Mouse (Mus musculus) cerebellum, postnatal 4 days (tissue): Measurements from ENCODE around the gene Acly.
A peak's percentile ranks its signal among the peaks of the same experiment; 100 is the strongest.

Experiments used
- DNase-seq, 2 experiments: peaks; one replicate each; pipeline ENCODE4 v3.0.0; 2022; ENCODE audit warnings: low spot score in 2 of 2, mixed read lengths in 1 of 2

Acly gene

DNA sequence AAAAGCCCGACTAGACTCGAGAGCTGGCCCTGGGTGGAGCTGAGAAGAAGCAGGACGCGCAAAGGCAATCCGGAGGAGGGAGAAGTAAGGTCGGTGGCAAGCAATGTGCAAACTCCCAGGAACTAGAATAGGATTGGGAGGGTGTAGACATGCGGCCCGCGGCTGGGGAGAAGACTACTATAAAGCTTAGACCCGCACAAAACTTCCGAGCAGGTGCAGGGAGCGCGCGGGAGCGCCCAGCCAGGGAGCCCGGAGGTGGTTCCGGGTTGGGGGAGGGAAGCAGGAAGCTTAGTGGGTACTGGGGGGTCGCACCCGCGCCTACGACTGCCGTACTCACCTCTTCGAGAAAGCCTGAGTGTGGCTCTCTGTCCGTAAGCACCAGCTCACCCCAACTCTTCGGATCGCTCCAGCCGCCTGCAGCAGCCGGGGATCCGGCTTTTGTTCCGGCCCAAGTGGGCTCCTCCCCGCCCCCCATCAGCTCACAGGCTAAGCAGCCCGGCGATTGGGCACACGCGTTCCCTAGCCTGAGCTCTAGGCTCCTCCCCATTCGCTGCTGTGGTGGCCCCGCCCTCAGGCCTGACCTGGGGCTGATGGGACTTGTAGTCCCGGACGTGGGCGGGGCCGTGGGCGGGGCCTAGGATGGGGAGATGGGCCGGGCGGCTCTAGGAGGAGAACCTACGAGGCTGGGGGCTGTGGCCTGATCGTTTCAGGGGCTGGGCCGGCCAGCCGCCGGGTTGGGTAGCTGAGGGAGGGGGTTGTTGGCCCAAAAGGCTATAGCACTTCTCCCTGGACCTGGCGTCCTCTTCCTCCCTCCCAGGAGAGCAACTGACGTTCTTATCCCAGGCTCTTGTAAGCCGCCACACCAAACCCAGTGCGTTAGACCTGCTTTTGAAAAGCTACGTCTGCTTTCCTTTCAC, at the start of gene Acly:
Gene Acly, minus strand, starts transcription at position 543 of the 917 bp plus-strand sequence.
- DNase-seq = peak; percentile 95 to 99

DNA sequence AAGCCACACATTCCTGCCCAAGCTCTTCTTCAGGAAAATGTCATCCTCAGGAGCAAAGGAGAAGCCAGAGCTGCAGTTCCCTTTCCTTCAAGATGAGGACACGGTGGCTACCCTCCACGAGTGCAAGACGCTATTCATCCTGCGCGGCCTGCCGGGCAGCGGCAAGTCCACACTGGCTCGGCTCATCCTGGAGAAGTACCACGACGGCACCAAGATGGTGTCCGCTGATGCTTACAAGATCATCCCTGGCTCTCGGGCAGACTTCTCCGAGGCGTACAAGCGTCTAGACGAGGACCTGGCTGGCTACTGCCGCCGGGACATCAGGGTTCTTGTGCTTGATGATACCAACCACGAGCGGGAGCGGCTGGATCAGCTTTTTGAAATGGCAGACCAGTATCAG, 48.5 kb upstream of the Acly start:
- no peak for DNase-seq

DNA sequence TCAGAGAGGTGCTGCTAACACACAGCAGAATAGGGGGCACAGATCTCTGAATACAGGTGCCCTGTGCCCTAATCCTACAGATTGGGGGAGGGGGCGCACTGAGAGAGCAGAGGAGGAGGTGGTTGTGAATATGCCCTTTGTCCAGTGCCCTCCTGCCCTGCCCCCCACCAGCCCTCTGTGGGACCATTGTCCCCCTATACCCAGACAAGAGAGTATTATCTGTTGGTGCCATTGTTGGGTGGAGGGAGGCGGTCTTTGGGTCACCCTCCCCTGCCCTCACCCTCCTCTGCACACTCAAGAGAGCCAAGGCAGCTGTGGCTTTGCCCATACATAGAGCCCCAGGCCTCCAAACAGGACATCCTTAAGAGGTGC, 47.7 kb upstream of the Acly start:
- no peak for DNase-seq

DNA sequence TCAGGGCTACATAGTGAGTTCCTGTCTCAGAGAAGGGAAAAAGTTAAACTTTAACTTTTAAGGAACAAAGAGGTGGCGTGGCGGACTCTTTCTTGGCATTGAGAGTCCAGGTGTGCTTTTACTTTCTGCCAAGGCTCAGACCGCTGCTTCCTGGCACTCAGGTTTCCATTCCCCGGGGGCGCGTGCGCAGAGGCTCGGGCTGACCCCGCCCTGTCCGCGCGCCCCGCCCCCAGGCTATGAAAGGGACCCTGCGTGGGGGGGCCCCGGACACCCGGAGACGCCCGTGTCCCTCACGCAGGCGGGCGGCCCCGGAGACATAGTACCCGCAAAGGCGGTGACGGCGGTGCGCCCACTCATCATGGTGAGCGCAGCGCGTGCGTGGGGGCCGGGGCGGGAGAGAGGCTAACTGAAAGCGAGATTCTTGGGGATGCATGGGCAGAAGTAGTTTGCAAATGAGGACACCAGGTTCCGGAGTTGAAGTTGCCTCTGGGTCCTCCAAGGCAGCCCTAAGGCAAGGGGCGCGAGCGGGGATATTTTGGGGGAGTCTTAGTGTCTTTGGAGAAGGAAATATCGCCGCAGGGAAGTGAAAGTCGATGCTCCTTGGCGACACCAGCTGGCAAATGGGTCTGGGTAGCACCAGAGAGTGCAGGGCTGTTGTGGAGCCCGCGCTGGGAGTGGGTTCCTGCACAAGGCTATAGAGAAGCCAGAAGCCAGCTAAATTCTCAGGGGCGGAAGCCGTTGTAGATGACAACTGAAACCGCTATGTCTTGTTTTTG, 47.1 kb upstream of the Acly start, which contains the start of gene Cnp:
Gene Cnp, plus strand, starts transcription at position 197 of the 776 bp plus-strand sequence.
- peak; percentile 43 to 55 for DNase-seq

DNA sequence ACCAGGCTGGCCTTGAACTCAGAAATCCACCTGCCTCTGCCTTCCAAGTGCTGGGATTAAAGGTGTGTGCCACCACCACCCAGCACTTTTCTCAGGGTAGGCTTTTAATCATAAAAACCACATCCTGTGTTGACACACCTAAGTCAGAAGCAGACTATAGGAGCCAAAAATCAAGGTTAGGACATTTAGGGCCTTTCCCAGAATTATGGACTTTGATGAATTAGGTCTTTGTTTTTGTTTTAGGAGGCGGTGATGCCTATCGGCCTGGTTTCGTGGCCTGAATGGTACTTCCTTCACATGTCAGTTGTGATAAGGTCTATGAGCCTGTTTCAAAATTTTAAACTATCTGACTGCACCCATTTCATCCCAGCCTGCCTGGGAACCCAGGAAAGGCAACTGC, 46.4 kb upstream of the Acly start:
- no peak for DNase-seq

DNA sequence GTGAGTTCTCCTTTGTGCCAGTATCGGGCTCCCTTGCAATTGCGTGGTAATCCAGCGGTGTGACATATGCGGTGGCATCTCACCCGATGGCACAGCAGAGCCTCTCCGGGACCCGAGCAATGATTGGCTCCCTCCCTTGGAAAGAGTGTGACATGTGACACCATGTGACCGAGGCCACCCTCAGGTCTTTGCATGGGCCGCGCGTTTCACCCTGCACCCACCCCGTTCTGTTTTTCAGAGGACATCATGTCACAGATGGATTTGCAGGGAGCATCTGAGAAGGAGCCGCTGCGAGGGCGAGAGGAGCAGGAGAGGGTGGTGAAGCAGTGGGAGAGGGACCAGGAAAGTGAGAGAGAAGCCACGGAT, 43.4 kb upstream of the Acly start:
- no peak for DNase-seq

DNA sequence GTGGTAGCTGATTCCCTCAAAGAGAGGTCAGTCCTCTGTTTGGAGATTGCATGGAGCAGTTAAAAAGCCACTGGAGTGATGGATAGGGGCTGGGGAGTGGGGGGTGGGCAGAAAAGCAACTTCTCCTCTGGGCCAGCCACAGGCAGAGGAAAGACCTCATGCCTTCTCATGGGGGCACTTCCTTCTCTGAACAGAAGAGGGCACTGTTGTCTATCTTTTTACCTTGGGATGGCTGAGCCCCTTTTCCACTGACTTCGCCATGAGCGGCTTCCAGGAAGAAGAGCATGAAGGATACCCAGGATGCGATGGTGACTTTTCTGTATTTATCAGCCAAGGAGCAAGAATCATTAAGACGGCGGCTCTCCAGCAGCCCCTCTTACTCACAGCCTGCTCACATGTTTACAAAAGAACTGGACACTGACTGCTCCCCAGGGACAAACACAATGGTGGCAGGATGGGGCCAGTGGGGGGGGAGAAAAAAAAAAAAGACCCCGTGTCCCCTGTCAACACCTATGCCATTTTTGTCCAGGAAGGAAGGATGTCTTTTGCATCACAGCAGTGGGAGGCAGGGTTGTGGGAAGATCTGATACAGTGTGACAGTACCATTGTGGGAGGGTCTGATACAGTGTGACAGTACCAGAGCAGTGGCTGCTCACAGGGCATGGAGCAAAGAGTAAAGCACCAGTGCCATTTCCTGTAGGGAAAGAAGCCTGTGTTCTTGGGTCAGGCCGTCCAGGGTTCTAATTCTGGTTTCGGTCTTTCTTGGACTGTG, 42.8 kb upstream of the Acly start:
- DNase-seq = peak; percentile 36 to 83

DNA sequence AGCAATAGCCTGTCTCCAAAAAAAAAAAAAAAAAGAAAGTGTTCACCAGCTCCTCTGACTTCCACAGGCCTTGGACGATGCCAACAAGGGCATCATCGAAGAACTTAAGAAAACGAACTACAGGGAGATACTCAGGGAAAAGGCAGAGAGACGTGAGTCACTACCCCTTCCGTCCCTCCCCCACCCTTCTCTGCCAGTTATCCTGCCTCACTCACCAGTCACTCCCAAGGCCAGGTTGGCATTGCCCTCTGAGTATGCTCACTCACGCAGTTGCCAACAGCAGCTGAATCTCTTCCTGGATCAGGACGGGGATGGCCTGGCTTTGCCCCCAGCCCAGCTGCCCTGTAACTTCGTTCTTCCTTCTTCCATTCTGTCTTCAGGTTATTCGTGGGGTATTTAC, 42.0 kb upstream of the Acly start:
- no peak for DNase-seq

DNA sequence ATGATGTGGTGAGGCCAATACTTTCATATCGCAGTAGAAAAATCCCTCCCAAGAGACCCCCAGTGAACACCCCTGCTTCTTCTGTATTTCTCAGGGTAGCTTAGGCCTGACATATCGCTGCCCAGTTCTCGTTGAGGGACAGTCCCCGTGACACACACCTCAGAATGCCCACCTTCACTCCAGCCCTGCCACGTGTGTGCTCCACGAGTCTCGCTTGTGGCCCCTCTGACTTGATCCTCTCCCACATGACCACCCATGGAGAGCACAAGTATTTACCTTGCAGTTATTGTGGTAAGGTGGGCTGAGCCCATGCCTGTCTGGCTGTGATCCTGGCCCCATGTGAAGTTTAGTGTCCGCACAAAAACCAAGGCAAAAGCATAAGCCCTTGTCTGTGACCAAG, 40.9 kb upstream of the Acly start:
- DNase-seq = no peak

DNA sequence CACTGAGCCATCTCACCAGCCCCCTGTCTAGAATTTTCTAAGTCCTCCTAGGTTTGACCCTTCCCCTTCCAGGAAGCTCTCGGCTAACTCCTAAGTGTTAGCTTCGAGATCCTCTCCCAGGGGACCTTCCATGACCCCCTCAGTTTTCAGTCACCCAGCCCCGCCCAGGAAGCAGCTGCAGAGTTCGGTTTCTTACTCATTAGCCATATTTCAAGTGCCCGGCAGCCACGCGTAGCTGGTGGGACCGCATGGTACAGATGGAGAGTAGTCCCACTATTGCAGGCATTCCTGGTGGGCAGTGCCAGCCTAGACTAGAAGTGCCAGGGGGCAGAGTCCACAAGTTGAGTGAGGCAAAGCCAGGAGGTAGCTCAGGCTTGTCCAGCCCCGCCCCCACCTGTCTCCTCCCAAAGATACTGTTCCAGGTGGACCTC, 40.0 kb upstream of the Acly start:
- DNase-seq = no peak

DNA sequence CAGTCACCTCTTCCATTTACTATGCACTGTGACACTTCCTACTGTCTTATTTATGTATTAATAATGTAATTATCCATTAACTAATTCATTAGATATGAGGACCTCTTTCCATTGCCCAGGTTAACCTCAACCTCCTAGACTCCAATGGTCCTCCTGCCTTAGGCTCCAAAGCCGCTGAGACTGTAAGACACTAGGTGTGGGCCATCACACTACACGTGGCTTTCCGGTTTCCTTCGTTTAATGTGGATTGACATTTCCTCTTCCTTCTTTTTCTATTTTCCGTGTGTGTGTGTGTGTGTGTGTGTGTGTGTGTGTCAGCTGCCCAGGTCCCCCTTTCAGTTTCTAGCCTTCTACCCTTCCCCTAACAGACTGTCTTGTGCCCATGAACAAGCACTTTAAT, 39.4 kb upstream of the Acly start:
- no peak for DNase-seq

DNA sequence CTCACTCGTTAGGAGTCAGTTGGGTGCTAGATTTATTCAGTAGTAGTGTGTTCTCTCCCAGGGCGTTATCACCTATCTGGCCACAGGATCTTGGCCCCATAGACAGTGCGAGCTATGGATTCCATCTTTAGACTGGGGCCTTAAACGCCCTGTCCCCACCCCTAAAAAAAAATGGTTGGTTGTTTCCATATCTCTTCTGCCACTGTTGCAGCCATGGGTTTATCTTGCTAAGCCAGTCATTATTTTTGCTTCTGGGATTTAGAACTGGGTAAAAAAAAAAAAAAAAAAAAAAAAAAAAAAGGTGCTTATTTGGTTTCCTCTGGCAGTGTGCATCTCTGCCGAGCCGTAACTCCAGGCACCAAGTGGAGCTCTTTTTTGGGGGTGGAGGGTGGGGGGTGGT, 36.9 kb upstream of the Acly start:
- no peak for DNase-seq

DNA sequence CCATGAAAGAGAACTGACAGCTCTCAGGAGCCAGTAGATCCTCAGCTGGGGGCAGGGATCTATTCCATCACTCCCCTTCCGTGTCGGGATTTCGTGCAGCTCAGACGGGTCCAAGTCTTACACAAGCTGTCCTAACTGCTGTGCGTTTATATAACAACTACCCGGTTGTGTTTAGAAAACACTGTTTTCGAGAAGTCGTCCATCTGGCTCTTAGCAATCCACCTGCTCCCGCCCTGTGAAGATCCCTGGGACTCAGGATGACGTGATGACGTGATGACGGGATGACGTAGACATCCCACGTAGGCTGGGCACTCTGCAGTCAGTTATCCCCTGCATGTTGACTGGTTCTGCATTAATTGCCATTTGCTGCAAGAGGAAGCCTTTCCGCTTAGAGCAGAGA, 36.5 kb upstream of the Acly start:
- no peak for DNase-seq

DNA sequence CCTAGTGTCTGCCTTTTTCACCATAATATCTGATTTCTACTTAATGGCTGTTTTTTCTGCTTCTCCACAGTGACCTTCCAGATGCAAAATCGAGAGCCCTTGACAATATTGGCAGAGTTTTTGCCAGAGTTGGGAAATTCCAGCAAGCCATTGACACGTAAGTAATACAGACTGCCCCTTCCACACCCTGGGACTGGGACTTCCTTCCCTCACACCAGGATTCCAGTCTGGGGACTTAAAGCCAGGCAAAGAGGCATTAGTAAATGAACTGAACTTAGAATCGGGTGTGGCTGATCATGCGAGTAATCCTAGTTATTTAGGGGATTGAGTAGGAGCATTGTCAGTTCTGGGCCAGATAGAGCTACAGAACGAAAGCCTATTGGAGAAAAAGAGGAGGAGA, 33.9 kb upstream of the Acly start:
- DNase-seq = no peak

DNA sequence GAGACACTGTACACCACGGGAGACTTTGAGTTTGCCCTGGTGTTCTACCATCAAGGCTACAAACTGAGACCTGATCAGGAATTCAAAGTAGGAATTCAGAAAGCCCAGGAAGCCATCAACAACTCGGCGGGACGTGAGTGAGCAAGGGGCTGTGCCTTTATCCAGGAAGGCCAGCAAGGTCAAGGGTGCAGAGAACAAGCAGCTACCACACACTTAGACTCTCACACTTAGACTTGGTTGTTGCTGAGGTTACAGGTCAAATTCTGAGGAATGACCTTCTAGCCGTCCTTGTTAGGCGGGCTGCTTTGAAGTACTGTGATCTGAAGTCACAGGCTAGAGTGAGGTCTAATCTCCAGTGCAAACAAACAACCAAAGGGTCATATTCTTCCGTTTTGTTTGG, 31.7 kb upstream of the Acly start:
- no peak for DNase-seq

DNA sequence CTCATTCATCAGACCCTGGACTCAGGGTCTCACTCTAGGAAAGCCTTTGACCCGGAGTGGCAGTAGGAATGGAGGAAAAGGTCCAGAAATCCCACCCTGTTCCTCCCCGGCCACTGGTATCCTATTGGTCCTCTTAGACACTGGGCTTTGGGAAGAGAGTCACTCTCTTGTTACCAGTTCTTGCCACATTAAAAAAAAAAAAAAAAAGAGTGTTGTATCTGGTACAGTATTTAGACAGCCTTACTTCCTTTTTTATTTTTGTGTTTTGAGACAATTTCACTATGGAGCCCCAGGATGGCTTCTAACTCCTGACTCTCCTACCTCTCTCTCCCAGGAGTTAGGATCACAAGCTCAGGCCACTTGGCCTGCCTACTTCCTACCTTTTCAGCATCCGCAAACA, 29.8 kb upstream of the Acly start:
- no peak for DNase-seq

DNA sequence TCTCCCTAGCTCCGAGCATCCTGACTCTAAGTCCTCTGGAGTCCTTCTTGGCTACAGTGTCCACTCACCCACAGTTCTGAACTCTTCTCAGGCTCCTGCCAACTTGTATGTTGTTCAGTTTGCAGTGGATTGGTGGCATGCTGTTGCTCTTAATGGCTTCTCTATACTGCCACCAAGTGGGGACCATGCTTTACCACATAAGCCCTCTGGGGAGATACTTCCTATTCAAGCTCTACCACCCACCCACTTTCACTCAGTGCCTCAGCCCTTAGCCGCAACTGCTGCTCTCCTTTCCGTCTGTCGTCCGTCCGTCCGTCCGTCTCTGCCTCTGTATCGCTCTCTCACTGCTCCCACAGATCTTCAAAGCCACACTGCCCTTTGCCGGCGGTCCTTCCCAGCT, 27.8 kb upstream of the Acly start:
- DNase-seq = peak in 1 of 2 experiments; percentile 51

DNA sequence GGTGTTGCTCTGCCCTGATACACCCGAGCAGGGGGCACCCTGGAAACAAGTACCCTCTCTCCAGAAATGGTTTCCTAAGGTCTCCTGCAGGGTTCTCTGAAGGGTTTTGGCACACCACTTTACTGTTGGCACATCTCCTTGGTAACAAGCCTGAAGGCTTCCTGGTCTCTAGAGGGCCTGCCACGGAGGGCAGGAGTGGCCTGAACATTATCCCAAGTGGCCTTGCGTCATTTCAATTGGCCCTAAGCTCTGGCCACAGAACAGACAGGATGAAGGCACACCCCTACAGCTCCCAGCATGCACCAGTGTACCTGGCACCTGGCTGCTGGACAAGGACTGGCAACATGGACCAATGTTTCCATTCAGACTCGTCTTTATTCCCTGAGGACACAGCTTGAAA, 25.0 kb upstream of the Acly start:
- no peak for DNase-seq

DNA sequence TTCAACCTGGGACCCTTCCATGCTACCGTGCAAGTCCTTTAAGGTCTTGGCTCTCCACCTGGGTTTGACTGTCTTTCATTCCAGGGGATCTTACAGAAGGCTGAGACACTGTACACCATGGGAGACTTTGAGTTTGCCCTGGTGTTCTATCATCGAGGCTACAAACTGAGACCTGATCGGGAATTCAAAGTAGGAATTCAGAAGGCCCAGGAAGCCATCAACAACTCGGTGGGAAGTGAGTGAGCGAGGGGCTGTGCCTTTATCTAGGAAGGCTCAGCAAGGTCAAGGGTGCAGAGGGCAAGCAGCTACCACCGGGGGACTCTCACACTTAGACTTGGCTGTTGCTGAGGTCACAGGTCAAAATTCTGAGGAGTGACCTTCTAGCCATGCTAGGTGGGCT, 22.3 kb upstream of the Acly start:
- DNase-seq = no peak

DNA sequence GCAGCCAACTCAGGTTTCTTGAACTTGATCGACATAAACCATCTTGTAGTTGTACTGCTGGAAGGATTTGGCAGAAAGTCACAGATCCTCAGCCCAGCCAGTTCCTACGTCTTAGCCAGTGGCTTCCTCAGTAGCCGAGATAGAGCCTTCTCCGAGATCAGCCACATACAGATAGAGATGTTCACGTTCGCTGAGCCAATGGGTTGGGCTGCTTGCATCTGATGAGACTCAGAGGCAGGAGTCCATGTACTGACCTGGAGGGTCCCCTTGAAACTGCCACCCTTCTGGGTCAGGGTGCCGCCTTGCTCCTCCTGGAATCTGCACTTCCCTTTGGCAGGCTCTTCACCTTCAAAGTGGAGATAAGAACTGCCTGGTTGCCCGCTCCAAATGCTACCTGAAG, 21.7 kb upstream of the Acly start:
- no peak for DNase-seq

DNA sequence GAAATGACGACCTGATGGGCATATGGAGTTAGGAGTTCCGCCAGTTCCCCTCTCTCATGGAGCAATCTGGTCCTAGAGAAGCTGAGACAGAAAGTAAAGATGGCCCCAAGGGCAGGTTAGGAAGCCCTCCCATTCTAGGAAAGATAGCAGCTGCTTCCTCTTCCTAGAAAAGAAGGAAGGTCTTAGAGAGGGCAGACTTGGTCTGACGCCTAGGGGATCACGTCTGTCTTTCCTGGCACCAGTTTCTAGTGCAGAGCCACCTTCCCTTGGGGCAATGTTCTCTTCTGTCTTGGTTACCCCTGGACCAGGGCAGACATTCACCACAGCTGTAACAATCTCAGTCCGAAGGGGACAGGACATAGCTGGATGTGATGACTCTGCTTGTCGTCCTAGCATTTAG, 20.3 kb upstream of the Acly start:
- DNase-seq = no peak

DNA sequence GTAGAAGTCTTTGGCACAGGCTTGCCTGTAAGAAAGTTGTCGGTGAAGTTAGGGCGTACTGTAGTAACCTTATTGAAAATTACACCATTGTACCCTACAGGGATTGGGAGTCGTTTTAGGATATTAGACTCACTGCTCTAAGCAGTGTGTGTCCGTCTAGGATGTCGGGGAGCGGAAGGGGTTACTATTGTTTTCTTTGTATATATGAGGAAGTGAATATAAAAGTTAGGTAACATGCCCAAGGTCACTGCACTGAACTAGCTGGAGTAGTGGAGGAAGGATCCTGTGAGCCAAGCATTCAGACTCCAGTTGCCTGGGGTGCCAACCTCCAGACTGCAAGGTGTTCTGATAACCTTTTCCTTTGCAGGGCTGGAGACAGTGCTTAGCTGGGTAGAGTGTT, 19.2 kb upstream of the Acly start:
- no peak for DNase-seq
